Mouse (Mus musculus) midbrain, embryonic 11.5 days (tissue): ENCODE measurements around the gene Plch1. TPM values are rescaled to one million over a fixed set of nuclear protein-coding genes. Genes with fewer than 3 reads are reported as not detected.

Experiments used
- ATAC-seq: fragments of 200-750 bp; cut with Nextera tagmentation; 2 replicates; pipeline ENCODE4 v1.8.0; 2017; ENCODE audit warnings: moderate TSS enrichment, moderate library complexity; ENCODE audit not compliant: low FRiP score
- DNase-seq: peaks from one replicate; pipeline ENCODE4 v3.0.0; 2015; ENCODE audit warnings: low spot score; ENCODE audit errors: missing footprints
- H3K27ac ChIP-seq: fragments of 300-500 bp; sonication (generic); 2 replicates; pipeline ENCODE4 v1.5.1; 2014; ENCODE audit warnings: low read depth, low read length
- H3K27me3 ChIP-seq: fragments of 300-500 bp; sonication (generic); 2 replicates; pipeline ENCODE4 v1.6.1; 2014; ENCODE audit warnings: mild to moderate bottlenecking, low read length, moderate library complexity, mixed read lengths; ENCODE audit not compliant: control insufficient read depth, insufficient read depth
- H3K36me3 ChIP-seq: fragments of 300-500 bp; sonication (generic); 2 replicates; pipeline ENCODE4 v1.6.1; 2014; ENCODE audit warnings: mild to moderate bottlenecking, low read length, moderate library complexity, mixed read lengths; ENCODE audit not compliant: control insufficient read depth, insufficient read depth
- H3K4me1 ChIP-seq: fragments of 300-500 bp; sonication (generic); 2 replicates; pipeline ENCODE4 v1.6.1; 2014; ENCODE audit warnings: low read length; ENCODE audit not compliant: control insufficient read depth, insufficient read depth
- H3K4me2 ChIP-seq: fragments of 300-500 bp; sonication (generic); 2 replicates; pipeline ENCODE4 v1.6.1; 2014; ENCODE audit warnings: mild to moderate bottlenecking, moderate library complexity
- H3K4me3 ChIP-seq: fragments of 300-500 bp; sonication (generic); 2 replicates; pipeline ENCODE4 v1.5.1; 2014; ENCODE audit warnings: low read depth, low read length
- H3K9ac ChIP-seq: fragments of 300-500 bp; sonication (generic); 2 replicates; pipeline ENCODE4 v1.6.1; 2014; ENCODE audit warnings: low read length
- H3K9me3 ChIP-seq: fragments of 300-500 bp; sonication (generic); 2 replicates; pipeline ENCODE4 v1.6.1; 2016; ENCODE audit warnings: low read length; ENCODE audit not compliant: control insufficient read depth
- WGBS: fragments of 180-500 bp; shearing (Covaris S2); extraction: QIAGEN DNeasy Blood & Tissue Kit; methylation state at CpG from one replicate; pipeline ENCODE4 v1.1.7; 2014; 5-methylcytosine and 5-hydroxymethylcytosine counted together
- polyA plus RNA-seq: library from polyadenylated mRNA; unstranded; fragments of >200 nt; fragmentation: Nextera tagmentation; extraction: Ambion mirVana; gene quantifications from 2 replicates; pipeline ENCODE4 v1.2.1, GENCODE M21; 2014

Gene Plch1
- polyA plus RNA-seq, 1 experiment from 2014 or later, result 38.7 TPM

- Histone ChIP-seq H3K27me3 (no peaks in the 10 kb centered on the region), H3K4me3 (no peak overlapping the region), H3K36me3 (peaks cover 2% of the 10 kb centered on the region; the same call in 1 of the 2 replicates), H3K9me3 (no peaks in the 10 kb centered on the region), H3K4me1 (no peaks in the 10 kb centered on the region), H3K4me2 (no peak overlapping the region), H3K9ac (no peak overlapping the region), H3K27ac (no peak overlapping the region)
- 89% methylated on average over 4 of the region's 4 CpGs for WGBS
- ATAC-seq (0 out of 2 replicates have a peak, but pooled peaks have one; percentile 38), DNase-seq (no peak)
These were observed 206.5 kb downstream of the Plch1 start for GRCm38 (mm10) chr3:63692727-63693126.

- no peak for DNase-seq
- ATAC-seq, result no peak
- no peak overlapping the region for H3K4me3 ChIP-seq
- no peak overlapping the region for H3K4me2 ChIP-seq
- no peaks in the 10 kb centered on the region for H3K36me3 ChIP-seq
- 74% methylated on average over 4 of the region's 4 CpGs for WGBS
- H3K27ac ChIP-seq, result no peak overlapping the region
- H3K9me3 ChIP-seq, result no peaks in the 10 kb centered on the region
- H3K4me1 ChIP-seq, result no peaks in the 10 kb centered on the region
- H3K9ac ChIP-seq, result no peak overlapping the region
- H3K27me3 ChIP-seq, result no peaks in the 10 kb centered on the region
These were observed 230.5 kb downstream of the Plch1 start for GRCm38 (mm10) chr3:63668779-63669178.

DNA sequence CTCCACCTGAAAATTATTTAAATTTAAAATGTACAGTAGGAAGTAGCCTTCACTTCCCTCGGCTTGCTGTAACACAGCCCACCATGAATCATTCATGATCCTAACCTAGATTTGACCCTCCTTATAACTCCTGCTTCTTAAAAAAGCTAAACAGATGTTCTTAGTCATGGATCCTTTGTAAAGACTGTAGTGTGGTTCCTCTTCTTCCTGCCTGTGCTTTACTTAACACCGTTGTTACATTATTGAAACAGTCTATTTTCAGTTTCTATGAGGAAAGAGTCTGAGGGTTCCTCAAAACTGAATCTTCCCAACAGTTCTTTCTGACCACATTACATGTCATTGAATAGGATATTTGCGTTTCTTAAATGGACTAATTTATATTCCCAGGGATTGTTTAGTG lies 234.0 kb downstream of the Plch1 start:
- DNase-seq (peak; percentile 37), ATAC-seq (no peak)
- no peak overlapping the region for H3K4me3 ChIP-seq
- no peak overlapping the region for H3K9ac ChIP-seq
- H3K27me3 ChIP-seq, result no peaks in the 10 kb centered on the region
- WGBS, result 83% methylated on average over 3 of the region's 3 CpGs
- no peaks in the 10 kb centered on the region for H3K36me3 ChIP-seq
- no peaks in the 10 kb centered on the region for H3K4me1 ChIP-seq
- no peak overlapping the region for H3K4me2 ChIP-seq
- H3K9me3 ChIP-seq, result no peaks in the 10 kb centered on the region
- no peak overlapping the region for H3K27ac ChIP-seq

- ATAC-seq (no peak), DNase-seq (peak; percentile 19)
- Histone ChIP-seq H3K9me3 (no peaks in the 10 kb centered on the region), H3K4me3 (no peak overlapping the region), H3K4me1 (no peaks in the 10 kb centered on the region), H3K36me3 (no peaks in the 10 kb centered on the region), H3K27ac (no peak overlapping the region), H3K4me2 (no peak overlapping the region), H3K9ac (no peak overlapping the region), H3K27me3 (no peaks in the 10 kb centered on the region)
- 76% methylated on average over 6 of the region's 6 CpGs for WGBS
These were observed 234.6 kb downstream of the Plch1 start for GRCm38 (mm10) chr3:63664575-63665243.

Other genes with a start within 250 kb of the Plch1 start
- 2.3 and 3.4 TPM in 2 replicates for gene E130311K13Rik, start 30.0 kb upstream of the Plch1 start, polyA plus RNA-seq
- gene Slc33a1, start 65.3 kb upstream of the Plch1 start, polyA plus RNA-seq, result 11.3 and 12.4 TPM in 2 replicates
- gene Gmps, start 76.6 kb upstream of the Plch1 start, polyA plus RNA-seq, result 75.1 and 85.7 TPM in 2 replicates
- 0.06 TPM in 1 of 2 replicates, not detected in the other for gene Vmn2r1, start 182.1 kb upstream of the Plch1 start, polyA plus RNA-seq
- gene Vmn2r2, start 242.5 kb upstream of the Plch1 start, polyA plus RNA-seq, result 0.04 TPM in 1 of 2 replicates, not detected in the other